Mouse (Mus musculus) layer of hippocampus, postnatal 36 days (tissue): ENCODE results near the gene Traf3ip2. TPM values are rescaled to one million over a fixed set of nuclear protein-coding genes. Genes with fewer than 3 reads are reported as not detected.

Experiments used
- DNase-seq, 2 experiments: peaks; one replicate each; pipeline ENCODE4 v3.0.0; 2022
- total RNA-seq, 2 experiments: library from RNA; stranded (reverse); gene quantifications; 2 replicates each; pipeline ENCODE4 v1.2.3; 2021

The Traf3ip2 gene
- total RNA-seq, 2 experiments from 2014 or later: 2.1 to 2.5 TPM

DNA sequence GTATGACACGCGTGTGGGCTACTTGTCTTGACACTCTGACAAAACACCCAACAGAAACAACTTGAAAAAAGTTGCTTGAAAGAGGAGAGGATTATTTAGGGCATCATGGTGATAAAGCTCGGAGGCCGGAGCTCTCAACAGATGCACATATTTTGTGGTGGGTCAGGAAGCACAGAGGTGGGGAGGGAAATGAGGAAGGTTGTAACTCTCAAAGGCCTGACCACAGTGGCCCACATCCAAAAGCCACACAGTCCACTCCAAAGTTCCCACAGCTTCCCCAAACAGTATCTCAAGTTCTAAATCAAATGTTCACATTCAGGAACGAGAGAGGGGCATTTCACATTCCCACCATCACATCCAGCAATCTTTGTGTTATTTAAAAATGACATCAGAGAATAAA is 11.7 kb upstream of the Traf3ip2 start:
- no peak for DNase-seq

DNA sequence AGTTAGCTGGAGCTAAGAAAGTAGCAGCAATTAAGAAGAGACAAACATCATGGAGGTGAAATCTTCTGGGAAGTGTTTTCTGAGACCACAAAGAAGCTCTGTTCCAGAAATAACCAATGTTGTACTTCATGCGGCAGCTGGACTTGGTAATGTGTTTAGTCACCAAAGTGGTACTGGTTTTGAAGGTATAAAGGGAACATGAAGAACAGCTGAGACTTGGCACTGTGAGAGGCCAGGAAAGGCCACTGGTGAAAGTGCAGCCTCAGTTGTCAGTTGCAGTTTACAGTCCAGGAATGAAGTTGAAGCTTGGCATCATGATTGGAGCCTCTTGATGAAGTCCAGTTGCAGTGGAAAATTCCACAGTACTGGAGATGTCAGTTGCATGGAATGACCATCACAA is 6.3 kb upstream of the Traf3ip2 start:
- no peak for DNase-seq

DNA sequence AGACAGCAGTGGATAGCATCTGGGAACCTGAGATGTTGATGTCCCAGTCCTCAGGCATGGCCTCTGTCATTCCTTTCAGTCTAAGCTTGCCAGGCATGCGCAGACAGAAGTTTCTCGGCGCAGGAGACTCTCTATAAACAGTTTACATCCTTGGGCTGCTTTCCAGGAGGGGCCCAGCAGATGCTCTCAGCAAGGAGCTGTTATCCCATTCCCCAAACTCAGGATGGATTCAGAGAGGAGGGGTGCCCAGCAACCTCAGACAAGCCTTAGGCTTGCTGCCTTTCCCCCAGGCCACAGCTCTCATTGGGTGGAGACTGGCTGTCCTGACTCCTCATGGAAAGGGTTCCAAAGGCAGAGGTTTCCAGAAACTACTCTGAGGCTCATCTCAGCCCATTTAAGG is 1.5 kb upstream of the Traf3ip2 start:
- no peak for DNase-seq

DNA sequence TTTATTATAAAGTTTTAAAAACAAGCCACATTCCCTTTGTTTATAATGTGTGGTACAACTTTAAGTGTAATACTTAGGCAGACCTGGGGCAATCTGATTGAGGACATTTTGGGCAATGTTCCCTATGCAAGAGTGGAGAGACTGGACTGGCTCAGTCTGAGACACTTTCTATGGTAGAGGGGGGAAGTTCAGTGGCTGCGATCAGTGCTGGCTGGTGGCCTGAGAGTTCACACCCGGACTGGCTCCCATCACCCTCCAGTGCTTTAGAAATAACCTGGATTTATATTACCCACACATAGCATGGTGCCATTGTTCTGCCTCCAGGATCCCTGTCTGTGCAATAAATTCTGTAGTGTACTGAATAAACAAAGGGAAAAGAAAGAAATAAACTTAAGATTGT is 603 bp upstream of the Traf3ip2 start:
- no peak for DNase-seq

DNA sequence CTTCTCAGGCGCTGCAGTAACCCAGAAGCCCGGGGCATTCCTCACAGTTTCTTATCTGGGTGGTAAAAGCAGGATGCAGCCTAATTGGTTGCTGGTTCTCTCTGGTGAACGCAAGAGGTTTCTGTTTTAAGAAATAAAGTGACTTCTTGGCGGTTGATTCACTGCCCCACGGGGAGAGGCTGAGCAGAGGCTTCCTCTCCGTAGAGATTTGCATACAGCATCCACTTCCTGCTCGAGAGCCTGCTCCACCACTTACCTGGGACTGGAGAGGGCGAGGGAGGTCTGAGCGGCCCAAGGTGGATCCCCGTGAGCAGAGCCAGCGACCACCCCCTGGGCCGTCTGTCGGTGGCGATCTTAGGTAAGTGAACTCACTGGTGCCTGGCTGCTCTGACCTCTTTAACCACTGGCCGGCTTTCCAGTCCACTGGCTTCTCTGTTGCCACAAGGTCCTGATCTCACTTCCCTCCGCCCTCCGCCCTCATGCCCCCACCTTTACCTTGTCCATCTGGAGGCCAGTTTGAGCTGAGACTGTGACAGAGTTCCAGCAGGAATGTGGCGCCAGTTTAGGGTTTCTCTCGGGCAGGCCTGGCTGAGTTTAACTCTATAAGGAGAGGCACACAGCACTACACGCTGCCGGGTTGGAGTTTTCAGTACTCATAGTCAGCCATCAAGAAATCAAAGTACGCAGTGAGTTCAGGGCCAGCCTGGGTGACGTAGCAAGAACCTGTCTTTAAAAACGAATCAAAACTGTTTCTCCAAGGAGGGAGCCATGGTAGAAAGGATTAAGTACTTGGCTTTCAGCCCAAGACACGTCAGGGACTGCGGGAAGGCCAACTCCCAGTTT is 476 bp downstream of the Traf3ip2 start:
- no peak for DNase-seq

DNA sequence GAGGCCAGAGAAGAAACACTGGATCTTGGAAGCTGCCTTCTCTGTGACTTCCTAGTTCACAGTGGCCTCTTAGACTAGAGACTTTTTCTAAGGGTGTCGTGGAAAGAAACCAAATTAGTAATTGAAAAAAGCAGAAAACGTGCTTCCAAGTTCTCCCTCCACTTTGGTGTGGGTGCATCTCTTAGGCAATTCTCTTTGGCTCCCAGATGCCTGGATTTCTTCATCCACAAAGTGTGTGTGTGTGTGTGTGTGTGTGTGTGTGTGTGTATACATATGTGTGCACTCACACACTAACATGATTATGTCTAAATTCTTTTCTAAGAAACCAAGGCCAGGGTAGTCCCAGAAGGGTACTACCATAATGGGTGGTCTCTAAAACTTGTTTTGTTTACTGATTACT is 1.2 kb downstream of the Traf3ip2 start:
- DNase-seq: no peak

DNA sequence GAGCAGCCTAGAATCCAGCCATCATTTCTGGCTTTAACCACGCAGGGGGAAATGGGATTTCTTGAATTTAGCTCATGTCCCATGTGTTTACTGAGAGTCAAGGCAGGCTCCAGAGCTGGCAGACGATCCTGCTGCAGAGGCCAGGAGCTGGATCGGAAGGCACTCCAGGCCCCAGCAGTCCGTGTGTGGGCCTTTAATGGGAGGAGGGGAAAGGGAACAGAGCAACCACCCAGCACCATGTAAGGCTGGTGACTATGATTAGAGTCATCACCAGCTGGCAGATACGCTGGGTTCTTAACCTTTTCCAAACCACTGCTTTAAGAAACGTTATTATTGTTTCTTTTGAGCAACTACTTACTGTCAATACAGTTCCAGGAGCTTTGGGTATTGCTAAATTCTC is 1.9 kb downstream of the Traf3ip2 start:
- DNase-seq: no peak

DNA sequence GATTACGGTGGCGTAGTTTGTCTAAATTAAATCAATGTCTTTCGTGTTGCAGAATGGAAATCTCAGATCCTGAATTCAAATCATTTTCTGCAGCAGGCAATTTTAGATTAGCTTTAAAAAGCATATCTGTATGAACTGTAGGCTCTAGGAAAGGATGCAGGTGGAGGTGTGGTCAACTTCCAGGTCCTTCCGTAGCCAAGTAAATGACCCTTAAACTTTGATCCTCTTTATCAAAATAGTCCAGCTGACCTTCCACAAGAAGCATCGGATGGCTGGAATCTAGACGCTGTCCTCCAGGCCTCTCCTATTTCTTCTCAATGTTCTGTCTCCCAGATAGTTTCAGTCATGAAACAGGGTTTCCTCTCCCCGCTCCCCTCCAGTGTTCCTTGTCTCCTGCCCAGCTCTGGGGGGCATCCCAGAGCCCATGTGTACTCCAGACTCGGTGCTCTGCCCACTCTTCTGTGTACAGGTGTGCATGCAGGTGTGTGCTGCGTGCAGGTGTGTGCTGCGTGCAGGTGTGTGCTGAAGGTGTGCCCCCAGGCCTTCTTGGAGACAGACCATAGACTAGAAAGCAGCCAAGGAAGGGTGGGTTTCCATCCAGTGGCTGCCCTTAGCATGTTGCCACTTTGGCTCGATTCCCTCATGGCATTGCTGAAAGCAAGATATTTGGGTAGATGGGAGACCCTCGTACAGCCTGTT is 2.9 kb downstream of the Traf3ip2 start:
- no peak for DNase-seq

DNA sequence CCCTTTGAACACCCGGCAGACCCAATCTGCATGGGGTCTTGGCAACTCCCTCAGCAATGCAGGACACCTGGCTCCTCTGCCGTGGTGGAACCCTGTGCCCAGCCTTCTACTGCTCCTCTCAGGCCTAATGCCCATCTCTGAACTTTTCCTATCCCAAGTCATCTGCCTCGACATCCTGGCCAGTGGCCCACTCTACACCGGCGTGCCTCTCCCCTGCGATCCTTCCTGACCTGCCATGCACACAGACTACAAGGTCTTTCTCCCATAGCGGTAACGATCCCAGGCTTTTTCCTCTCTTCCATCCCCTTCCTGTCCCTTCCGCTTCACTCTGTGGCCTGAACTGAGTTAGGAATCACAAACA is 3.5 kb downstream of the Traf3ip2 start:
- no peak for DNase-seq

DNA sequence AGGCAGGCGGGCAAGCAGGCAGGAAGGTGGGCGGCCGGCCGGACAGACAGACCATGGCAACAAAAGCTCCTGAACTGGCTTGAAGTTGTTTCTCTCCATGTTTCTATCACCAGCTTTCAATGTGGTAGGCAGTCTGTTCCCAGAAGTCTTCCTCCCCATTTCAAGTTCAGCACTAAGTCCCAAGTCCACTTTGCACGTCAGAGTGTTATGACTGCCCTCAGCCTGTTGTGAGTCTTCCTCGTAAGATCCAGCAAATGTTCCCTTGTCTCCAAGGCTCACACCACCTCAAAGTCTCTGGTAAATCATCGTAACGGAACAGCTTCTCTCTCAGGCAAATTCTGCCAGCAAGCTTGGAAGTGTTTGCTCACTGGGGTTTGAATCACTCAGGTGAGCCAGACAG is 3.9 kb downstream of the Traf3ip2 start:
- DNase-seq: no peak

DNA sequence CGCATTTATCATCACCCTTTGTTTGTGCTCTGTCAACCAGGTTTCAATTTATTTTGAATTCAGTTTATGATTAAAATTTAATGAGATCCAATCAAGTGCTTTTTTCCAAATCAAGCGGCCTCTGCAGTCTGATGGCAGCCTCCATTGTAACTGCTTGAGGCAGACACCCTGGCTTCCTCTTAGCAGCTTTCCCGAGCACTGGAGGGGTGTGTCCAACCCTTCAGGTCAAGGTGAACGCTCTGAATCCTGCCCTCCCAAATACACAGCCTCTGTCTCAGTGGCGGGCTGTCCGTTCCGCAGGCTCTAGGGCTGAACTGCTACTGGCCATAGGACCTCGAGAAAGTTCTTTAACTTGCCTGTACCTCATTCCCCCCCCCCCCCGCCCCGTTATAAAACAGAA is 5.7 kb downstream of the Traf3ip2 start:
- DNase-seq: no peak

DNA sequence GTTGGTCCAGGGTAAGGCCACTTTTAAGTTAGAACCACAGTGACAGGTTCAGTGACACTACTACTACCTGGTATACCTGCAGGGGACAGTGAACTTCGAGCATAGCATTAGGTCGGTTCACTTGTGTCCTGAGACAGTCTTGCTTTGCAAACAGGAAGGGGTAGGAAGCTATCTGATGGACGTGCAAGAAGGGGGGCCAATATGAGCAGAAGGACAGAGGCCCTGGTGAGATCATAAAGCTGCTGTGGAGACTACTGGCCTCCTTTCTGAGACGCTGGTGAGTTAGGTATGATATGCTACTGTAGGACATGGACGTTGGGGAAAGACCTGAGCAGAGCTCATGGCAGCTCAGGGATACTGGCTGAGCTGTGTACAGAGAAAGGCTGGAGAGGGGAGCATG is 7.9 kb downstream of the Traf3ip2 start:
- DNase-seq: no peak

DNA sequence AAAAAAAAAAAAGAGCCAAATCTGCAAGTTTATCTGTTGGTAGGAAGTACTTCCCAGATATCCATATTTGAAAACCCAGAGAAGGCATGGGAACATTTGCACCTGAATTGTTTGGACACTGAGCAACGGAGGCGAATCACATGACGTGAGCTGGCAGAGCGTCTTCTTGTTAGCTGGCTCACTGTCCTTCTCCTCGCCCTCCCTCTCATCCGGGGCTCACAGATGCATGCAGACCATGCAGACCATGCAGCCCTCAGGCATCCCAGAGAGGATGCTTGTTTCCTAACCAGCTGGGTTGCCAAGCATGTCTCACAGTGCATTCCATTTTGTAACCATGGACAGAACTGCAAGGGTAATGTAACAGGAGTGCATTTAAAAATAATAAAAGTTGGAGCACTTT is 11.1 kb downstream of the Traf3ip2 start:
- DNase-seq: no peak

DNA sequence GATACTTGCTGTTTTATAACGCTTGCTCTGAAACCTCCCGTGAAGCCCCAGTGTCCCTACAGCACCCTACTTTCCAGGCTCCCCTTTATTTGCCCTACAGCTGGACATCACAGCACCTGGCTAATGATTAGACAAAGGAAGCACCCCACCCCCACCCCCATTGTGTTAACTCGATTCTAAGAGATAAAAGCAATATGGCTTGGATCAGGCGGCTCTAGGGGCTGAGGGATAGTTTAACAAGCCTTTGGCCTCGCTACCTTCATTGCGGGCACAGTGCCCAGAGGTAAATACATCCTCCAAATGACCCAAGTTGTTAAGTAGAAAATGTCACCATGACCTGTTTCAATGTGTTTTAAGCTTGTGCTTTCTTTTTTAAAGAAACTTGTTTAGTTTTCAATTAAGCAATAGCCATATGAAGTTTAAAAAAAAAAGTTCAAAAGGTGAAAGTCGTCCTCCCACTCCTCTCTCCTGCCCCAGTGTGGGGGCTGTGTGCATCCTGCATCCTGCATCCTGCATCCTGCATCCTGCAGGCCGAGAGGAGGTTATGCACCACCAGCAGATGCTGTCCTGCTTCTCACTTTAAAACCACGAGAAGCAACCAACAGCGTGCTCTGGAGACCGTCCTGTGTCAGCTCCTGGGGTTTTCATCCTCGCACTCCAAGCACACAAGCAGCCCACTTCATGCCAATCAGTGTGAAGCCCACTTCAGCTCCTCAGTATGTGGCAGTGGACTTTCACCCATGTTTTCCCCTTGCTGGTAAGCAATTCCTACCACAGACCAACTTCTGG is 12.3 kb downstream of the Traf3ip2 start:
- DNase-seq: no peak

DNA sequence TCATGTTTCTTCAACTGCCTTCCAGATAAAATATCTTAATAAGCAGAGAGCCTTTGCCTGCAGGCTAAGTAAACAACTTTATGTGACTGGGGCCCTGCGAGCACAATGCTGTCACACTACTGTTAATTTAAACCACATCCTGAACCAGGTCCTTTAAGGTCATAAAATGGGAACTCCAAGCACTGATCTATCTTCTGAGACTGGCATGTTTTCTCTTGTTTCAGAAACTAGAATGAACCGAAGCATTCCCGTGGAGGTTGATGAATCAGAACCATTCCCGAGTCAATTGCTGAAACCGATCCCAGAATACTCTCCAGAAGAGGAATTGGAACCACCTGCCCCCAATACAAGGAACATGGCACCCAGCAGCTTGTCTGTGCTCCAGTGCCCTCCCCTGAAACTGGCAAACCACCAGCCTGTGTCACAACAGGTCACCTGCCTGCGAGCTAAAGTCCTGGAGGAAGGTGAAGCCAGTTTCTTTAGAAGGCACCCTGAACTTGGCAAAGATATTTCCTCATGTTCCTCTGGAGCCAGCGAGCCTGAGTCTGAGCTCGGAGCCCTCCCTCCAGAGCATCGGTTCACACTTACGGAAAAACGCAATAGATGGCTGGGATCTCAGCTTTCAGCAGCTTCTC is 13.0 kb downstream of the Traf3ip2 start:
- no peak for DNase-seq

DNA sequence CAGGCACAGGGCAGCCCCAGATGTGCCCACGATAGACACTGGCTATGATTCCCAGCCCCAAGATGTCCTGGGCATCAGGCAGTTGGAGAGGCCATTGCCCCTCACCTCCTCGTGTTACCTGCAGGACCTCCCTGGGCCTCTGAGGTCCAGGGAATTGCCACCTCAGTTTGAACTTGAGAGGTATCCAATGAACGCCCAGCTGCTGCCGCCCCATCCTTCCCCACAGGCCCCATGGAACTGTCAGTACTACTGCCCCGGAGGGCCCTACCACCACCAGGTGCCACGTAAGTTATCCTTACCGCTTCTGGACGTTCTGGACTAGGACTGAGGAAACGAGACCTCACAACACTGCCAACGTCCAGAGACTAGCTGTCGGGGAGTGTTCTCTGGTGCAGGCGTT is 13.6 kb downstream of the Traf3ip2 start:
- DNase-seq: no peak

DNA sequence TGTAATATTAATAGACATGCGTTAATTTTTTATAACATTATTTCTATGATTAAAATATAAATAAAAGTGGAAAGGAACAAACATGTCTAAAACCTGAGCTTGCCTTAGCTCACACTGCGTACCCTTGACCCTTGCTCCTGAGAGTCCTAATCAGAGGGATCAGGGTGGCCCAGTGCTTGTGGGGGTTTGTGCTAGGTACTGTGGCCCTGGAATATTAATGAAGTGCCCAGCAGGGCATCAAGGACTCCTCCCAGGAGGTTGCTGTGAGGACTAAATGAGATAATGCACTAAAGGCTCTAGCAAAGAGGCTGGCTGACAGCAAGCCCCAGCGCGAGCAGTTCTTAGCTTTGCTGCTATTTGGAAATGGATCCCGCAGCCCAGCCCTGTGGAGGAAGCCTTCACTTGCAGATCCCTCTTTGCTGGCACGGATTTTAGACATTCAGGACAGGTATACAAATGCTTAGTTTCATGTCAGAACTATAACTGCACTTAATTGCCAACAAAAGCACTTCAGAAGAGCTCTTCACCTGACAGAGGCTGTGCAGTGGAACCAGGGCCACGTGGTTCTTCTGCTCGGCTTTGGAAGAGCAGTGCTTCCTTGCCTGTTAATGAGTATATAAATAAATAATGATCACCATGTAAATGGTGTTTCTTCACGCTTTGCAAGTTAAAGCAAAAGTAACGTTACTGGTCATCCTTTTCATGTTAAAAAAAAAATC is 16.2 kb downstream of the Traf3ip2 start:
- no peak for DNase-seq

DNA sequence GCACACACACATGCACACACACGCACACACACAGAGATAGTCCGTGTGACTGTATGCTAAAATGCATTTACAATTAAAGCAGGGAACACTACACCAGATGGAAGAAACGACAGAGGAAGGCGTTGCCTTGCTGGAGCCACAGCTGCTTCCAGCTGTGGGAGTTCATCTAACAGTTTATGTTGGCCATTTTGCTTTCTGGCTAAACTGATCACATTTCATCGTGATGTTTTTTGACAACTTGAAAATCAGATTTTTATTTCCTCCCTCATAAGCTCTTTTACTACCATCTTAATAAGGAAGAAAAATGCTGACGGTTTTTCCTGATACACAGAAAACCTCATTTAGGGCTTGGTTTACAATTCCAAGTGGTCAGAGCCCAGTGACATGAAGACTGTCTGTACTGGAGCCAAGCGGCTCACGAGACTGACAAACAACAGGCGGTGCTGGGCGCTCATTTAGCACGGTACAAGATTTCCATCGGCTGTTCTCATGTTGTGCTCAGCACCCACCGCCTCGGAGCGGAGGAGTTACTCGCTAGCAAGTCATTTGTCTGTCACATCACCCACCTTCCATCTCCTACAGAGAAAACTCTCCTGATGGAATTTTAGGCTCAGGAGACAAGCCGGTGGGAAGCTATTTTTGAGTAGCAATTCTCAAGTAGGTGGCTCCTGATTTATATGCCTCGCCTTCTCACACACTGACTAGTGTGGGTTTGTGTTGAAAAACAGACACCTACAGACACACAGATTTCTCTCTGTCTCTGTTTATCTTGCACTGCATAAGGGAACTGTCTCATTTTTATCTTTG is 17.2 kb downstream of the Traf3ip2 start:
- peak; percentile 60 to 61 for DNase-seq

DNA sequence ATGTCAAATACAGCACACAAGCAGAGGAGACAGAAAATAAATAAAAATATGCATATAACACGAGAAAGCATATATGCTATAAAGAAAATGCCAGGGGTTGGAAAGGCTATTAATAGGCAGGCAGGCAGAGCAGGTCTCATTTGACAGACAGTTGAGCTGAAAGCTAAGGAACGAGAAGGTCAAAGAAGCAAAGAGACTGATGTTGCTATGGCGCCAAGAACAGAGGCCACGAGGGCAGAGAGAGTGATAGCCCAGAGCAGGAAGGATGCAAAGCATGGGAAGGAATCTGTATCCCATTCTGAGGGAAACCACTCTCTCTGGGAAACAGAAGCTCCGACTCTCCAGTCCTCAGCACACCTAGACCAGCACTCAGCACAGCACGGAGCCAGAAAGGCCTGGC is 18.1 kb downstream of the Traf3ip2 start:
- DNase-seq: no peak

DNA sequence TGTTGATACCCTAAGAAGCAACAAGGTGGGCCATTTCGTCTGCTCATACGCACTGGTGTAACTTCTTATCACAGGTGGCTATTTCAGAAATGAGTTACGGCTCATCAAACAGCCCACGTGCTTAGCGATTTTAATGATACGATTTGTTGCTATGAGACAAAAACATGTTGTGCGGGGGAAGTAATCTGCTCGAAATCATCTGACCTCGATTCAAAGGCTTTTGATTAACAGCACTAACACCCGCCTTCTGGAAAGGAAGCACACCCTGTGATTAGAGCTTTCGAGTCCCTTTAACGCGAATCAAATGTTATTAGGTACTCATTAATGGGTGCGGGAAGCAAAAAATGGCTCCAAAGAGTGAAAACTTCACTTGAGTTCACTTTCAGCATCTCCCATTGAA is 18.9 kb downstream of the Traf3ip2 start:
- DNase-seq: peak in 1 of 2 experiments; percentile 29

DNA sequence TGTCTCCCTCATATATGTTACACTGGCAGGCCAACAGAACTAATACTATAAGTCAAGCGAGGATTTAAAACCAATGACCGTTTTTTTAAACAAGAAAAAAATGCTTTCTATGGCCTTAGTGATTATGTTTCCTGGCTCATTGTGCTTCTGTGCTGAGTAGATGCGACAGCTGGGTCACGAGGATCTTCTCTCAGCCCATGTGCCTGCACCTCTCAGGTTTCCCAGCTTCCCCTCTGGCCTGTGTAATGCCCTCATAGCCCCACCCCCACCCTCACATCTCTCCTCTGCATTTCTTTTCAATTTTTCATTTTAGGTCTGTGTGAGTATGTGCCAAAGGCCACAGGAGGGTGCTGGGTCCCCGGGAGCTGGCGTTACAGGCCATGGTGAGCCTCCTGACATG is 20.6 kb downstream of the Traf3ip2 start:
- no peak for DNase-seq
